Mouse (Mus musculus) heart, embryonic 14.5 days (tissue): Measurements from ENCODE around the gene Ager. TPM values are rescaled to one million over a fixed set of nuclear protein-coding genes. Genes with fewer than 3 reads are reported as not detected.

ENCODE experiments used
- polyA plus RNA-seq: library from polyadenylated mRNA; unstranded; fragments of >200 nt; fragmentation: Nextera tagmentation; extraction: Ambion mirVana; gene quantifications from 2 replicates; pipeline ENCODE4 v1.2.1, GENCODE M21; 2014

Gene Ager
- polyA plus RNA-seq, 1 experiment from 2014 or later = 1.2 TPM

Other genes with a start within 250 kb of the Ager start
- not detected in 2 replicates for gene Btnl2, start 243.0 kb upstream of the Ager start, polyA plus RNA-seq
- not detected in 2 replicates for gene Btnl1, start 220.7 kb upstream of the Ager start, polyA plus RNA-seq
- gene BC051142, start 199.0 kb upstream of the Ager start, polyA plus RNA-seq = not detected in 2 replicates
- not detected in 2 replicates for gene Btnl4, start 120.5 kb upstream of the Ager start, polyA plus RNA-seq
- not detected in 2 replicates for gene Btnl6, start 80.5 kb upstream of the Ager start, polyA plus RNA-seq
- 9.8 and 11.4 TPM in 2 replicates for gene Notch4, start 33.6 kb upstream of the Ager start, polyA plus RNA-seq
- 6.1 and 7.5 TPM in 2 replicates for gene Gpsm3, start 8.1 kb upstream of the Ager start, polyA plus RNA-seq
- gene Pbx2, start 6.6 kb upstream of the Ager start, polyA plus RNA-seq = 5.4 and 7.9 TPM in 2 replicates
- gene Rnf5, start 5.8 kb downstream of the Ager start, polyA plus RNA-seq = 87.0 and 90.9 TPM in 2 replicates
- 26.1 and 54.4 TPM in 2 replicates for gene Agpat1, start 6.4 kb downstream of the Ager start, polyA plus RNA-seq
- gene Egfl8, start 18.1 kb downstream of the Ager start, polyA plus RNA-seq = 0.46 and 0.55 TPM in 2 replicates
- 30.4 and 33.3 TPM in 2 replicates for gene Ppt2, start 30.6 kb downstream of the Ager start, polyA plus RNA-seq
- 0.27 and 0.39 TPM in 2 replicates for gene Prrt1, start 31.7 kb downstream of the Ager start, polyA plus RNA-seq
- gene Fkbpl, start 46.9 kb downstream of the Ager start, polyA plus RNA-seq = 7.3 and 8.9 TPM in 2 replicates
- gene Atf6b, start 49.3 kb downstream of the Ager start, polyA plus RNA-seq = 28.7 and 34.3 TPM in 2 replicates
- 2.7 and 3.0 TPM in 2 replicates for gene Tnxb, start 72.7 kb downstream of the Ager start, polyA plus RNA-seq
- 0.13 and 0.23 TPM in 2 replicates for gene C4b, start 146.0 kb downstream of the Ager start, polyA plus RNA-seq
- not detected in 2 replicates for gene Cyp21a1, start 206.7 kb downstream of the Ager start, polyA plus RNA-seq
- gene Stk19, start 239.1 kb downstream of the Ager start, polyA plus RNA-seq = 17.1 and 18.4 TPM in 2 replicates
- gene Dxo, start 239.2 kb downstream of the Ager start, polyA plus RNA-seq = 26.6 and 33.1 TPM in 2 replicates